Mouse (Mus musculus) olfactory bulb, adult 2 months (tissue): ENCODE results near the gene Hist1h2ag.

ENCODE experiments used
- CTCF ChIP-seq: fragments of 200-500 bp; IDR thresholded peaks from 2 replicates; pipeline ENCODE4 v1.5.1; 2012; ENCODE audit warnings: low read depth, mild to moderate bottlenecking, low read length, moderate library complexity; ENCODE audit not compliant: insufficient read depth
- POLR2A ChIP-seq: fragments of 200-500 bp; IDR thresholded peaks from 2 replicates; pipeline ENCODE4 v1.6.1; 2012; ENCODE audit warnings: mild to moderate bottlenecking, low read depth, low read length, moderate library complexity; ENCODE audit not compliant: insufficient read depth

DNA sequence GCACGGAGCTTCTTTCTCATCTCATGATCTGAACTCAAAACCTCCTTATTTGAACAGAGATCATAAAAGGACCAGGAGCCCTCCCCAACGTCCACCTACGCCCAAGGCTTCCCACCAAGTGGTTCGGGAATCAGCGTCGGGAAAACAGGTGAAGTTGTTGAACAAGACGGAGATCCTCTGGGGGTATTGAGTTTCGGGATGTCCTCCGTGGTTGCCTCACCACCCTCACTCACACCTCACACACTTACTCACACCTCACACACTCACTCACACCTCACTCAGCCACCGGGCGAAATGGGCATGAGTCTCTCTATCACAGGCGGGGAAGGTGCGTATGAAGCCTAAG lies 45.9 kb downstream of the Hist1h2ag start:
- TF ChIP-seq CTCF (no peak), POLR2A (no peak)
